Mouse (Mus musculus) splenic B cell, adult 2 months (primary cell): ENCODE data around the gene Gjc1.

Source experiments
- DNase-seq: peaks from one replicate; pipeline ENCODE4 v3.0.0-alpha.2; 2011; ENCODE audit warnings: low read depth, low spot score
- H3K27me3 ChIP-seq: 2 replicates; pipeline ENCODE4 v1.6.1; 2012; ENCODE audit warnings: mild to moderate bottlenecking, low read length, moderate library complexity, mixed read lengths; ENCODE audit not compliant: control insufficient read depth, poor library complexity, insufficient read depth, severe bottlenecking
- H3K36me3 ChIP-seq: 2 replicates; pipeline ENCODE4 v1.6.1; 2012; ENCODE audit warnings: mild to moderate bottlenecking, low read length, moderate library complexity, mixed read lengths; ENCODE audit not compliant: control insufficient read depth, poor library complexity, insufficient read depth, severe bottlenecking

Gjc1 gene

GRCm38 (mm10) chr11:102752896-102753590 is 66.5 kb downstream of the Gjc1 start:
- DNase-seq = peak; percentile 50
- H3K27me3 ChIP-seq = no peaks in the 10 kb centered on the region

GRCm38 (mm10) chr11:102749712-102750111 is 69.8 kb downstream of the Gjc1 start:
- no peaks in the 10 kb centered on the region for H3K36me3 ChIP-seq
- no peaks in the 10 kb centered on the region for H3K27me3 ChIP-seq
- DNase-seq = no peak

More at GRCm38 (mm10) chr11:102752896-102753590, 66.5 kb downstream of the Gjc1 start:
- no peaks in the 10 kb centered on the region for H3K36me3 ChIP-seq
